Mouse (Mus musculus) kidney, postnatal 25 days (tissue): ENCODE measurements around the gene Tnip2.
A peak's percentile ranks its signal among the peaks of the same experiment; 100 is the strongest.

ENCODE experiments used
- DNase-seq, 2 experiments: peaks; one replicate each; pipeline ENCODE4 v3.0.0; 2021; ENCODE audit warnings: mixed read lengths in 2 of 2

Tnip2 gene

DNA sequence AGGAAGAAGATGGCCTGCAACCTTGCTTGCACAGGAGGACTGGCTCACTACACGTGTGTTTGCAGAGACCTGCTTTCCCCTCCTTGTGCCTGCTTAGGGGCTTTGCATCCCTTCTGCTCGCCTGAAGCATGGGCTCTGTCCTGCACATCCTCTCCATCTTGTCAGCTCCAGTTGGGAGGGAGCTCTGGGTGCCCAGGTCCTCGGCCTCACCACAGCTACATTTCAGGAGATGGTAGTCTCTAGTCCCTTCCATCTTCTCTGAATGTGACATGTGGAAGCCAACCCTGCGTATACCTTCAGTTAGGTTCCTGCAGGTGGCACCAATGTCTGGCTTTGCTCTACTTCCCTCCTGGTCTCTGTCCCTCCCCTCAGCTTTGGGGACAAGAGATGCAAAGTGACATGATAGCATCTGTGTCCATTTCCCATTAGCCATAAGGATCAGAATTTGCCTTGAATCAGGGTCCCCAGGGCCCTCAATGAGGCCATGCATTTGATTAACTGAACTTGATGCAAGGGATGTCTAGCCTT is 10.2 kb upstream of the Tnip2 start:
- peak in 1 of 2 experiments; percentile 23 for DNase-seq

DNA sequence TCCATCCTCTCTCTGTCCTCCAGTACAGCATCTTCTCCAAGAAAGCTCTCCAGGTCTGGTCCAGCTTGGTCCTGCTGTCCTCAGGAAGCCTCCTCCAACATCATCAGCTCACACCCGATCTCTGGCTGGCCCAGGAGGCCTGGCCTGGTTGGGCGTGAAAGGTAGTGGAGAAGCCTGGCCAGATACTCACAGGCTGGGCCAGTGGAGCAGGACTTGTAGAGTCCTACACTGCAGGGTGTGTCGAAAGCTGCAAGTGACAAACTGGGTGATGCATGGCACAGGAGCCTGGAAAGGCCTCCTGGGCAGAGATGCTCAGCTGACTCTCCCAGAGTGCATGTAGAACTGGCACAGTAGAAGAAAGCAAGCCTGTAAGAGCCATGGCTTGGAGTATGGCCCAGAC is 7.5 kb upstream of the Tnip2 start:
- DNase-seq: no peak

DNA sequence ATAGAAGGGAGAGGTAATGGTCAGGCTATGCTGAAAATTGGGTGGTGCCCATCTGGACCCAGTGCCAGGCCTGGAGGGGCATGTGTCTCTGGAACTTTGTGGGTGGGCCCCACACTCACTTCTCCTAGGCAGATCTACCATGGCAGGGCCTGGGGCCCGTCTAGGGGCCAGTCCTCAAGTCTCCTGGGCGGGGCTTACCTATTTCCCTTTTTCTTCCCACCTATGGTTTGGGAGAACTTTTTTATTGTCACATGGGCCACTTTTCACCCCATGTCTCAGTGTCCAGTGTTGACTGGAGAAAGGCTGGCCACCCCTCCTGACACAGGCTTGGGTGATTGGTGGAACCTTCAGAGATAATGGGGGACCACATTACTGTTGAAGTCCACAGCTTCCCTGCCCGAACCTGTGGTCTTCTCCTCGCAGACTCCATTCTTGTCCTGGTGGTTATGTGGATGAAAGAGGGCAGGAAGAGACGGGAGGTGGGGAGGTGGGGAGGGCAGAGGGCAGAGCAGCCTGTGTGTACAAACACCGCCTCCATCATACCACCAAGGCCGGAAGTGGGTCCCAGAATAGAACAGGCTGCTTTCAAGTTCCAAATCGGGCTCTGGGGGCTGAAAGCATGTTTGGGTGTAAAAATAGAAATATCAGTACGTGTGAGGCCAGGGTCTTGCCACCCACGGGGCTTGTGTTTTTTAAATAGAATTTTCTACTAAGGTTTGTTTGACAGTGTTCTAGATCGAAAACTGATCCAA is 6.8 kb upstream of the Tnip2 start:
- DNase-seq: no peak

DNA sequence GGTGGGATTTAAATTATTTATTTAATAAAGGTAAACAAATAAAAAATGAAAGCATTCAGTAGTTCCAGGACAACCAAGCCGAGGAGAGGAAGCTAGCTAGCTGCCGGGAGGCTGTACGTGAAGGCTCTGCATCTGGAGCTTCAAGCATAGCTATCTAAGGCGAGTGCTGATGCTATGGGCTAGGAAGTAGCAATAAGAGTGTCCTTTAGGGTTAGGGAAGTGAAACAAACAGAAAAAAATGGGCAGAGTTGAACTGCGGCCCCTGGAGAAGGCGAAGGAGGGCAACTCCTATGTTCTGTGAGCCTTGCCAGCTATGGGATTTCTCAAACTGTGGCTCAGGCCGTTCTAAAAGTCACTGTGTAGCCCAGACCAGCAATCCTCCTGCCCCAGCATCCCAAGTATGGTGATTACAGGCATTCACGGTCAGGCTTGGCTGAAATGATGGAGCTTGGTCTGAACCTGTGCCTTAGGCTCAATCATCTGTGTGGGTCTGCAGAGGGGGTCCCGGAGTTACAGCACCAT is 5.7 kb upstream of the Tnip2 start:
- DNase-seq: no peak

DNA sequence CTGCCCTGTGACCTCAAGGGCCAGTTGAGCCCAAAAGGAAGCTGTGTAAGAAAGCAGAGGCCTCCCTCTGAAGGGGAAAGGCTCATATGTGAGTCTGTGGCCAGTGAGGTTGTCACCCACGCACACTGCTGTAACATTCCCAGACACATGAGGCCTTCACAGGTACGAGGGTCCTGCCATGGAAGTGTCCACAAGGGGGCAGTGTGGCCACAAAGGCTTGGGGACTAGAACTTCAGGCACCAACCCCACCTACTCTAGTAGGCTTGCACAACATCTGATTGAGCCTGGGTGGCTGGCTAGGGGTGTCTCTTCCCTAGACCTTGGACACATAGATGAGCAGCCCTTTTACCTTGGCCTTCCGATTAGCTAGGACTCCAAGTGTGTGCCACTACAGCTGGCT is 4.1 kb upstream of the Tnip2 start:
- DNase-seq: peak; percentile 85 to 92

DNA sequence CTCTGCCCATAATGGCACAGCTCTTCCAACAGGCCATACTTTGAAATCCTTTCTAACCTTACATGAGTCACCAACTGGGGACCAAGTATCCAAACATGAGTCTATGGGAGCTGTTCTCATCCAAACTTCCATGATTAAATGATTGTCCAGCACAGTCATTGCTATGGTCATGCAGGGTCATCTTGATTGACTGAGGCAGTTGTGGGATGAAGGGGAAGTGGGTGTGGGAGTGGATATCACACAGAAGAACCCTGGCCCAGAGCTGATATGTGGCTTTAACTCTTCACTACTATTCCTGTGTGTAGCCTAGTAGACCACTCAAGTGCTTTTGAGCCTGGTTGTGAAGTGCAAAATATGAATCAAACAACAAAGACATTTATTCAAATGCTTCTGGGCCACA is 1.3 kb upstream of the Tnip2 start:
- no peak for DNase-seq

DNA sequence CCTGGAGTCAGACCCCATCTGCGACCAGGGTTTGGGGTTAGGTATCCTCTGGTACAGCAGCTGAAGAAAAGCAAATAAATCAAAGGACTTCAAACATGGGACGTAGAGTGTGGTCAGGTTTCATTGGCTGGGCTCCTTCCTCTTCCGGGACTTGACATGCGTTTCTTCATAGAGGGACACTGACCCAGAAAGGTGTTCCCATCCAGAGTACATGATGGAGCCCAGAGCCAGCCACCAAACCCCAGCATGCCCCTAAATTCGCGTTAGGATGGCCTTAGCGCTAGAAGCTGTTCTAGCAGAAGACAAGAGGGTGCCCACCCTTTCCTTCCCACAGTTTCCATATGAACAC is 401 bp upstream of the Tnip2 start:
- no peak for DNase-seq

DNA sequence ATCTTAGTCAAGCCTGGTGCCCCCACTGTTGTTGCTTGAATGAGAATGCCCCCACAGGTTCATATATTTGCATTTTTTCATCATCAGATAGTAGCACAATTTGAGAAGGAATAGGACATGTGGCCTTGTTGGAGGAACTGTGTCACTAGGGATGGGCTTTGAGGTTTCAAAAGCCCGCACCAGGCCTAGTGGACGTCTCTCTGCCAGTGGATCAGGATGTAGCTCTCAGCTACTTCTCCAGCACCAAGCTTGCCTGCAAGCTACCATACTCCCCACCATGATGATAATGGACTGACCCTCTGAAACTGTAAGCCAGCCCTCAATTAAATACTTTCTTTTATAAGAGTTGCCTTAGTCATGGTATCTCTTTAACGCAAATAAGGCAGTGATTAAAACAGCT is 1.3 kb downstream of the Tnip2 start:
- no peak for DNase-seq

DNA sequence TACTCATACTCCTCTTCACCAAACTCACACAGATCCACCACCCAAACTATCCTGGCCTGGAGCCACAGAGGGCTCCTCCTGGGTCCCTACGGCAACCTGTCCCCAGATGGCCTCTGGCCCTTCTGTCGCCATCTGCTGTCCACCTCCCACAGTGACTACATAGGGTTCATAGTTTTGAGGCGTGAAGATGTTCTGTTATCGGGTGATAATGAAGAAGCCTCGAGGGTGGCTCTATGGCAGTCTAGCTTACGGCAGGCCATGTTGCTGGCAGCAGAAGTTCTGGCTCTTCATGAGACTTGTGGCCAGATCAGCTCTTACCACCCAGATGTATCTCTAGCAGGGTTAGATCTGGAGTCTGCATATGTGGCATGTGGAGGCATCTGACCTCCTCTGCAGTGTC is 11.0 kb downstream of the Tnip2 start:
- no peak for DNase-seq

DNA sequence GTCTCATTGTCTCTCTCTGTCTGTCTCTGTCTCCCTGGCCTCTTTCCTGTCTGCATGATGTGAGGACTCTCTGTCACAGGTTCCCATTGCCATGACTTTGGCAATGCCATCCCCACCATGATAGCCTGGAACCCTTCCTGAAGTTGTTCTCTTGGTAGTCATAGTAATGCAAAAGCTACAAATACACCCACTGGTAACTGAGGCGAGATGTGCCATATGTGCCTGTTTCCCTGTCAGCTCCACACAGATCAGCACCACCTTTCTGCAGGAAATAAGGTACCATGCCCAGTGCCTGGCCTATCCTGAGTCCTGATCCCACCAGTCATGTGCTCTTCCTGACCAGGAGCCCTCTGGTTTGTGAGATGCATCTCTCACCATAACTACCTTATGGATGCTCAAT is 11.4 kb downstream of the Tnip2 start:
- no peak for DNase-seq

DNA sequence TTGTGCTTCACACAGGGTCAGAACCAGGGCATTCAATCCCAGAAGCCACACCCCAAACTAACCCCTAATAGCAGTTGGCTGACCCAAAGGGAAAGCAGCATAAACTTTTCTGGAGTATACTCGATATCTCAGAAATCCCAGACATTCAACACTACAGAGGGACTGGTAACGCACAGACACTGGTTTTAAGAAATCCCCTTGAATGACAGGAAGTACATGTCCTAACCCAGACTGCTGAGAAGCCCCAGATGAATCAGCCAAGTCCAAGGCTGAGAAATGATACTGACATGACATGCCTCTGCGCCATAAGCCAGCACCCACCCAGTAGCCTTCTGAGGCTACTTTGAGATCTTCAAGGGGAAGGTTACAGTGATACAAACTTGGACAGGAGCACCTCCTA is 12.2 kb downstream of the Tnip2 start:
- no peak for DNase-seq

DNA sequence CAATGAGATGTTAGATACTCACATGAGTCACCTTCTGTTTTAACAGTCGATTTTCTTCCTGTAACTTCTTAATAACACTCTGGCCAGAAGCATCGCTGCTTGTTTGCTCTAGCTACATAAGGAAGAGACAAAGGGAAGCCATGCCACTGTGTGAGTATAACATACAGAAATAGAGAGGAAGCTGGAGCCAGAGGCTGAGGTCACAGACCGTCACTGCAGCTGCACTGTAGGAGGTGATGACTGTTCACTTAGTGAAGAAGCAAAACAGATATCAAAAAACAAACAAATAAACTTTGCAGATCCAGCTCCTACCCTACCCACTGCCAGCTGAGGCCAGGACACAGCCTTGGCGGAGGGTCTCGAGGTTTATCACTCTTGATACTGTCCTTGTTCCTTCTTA is 12.9 kb downstream of the Tnip2 start:
- no peak for DNase-seq

DNA sequence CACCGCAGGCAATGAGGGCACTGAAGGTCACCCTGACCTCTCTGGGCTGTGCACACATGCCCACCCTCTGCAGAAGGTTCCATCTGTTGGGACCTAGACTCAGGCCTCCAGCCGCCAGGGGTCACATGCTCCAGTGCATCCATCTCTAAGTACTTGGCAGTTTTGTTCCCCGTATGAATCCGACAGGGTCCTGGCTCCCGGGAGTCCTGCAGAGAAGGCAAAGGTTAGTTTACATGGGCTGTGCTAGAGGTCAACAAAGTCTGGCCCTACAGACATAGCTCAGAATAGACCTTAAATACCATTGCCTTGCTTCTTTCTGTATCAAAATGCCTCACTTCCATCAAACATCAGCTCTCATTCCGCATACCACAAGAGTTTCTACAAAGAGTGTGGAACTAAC is 17.0 kb downstream of the Tnip2 start:
- no peak for DNase-seq

DNA sequence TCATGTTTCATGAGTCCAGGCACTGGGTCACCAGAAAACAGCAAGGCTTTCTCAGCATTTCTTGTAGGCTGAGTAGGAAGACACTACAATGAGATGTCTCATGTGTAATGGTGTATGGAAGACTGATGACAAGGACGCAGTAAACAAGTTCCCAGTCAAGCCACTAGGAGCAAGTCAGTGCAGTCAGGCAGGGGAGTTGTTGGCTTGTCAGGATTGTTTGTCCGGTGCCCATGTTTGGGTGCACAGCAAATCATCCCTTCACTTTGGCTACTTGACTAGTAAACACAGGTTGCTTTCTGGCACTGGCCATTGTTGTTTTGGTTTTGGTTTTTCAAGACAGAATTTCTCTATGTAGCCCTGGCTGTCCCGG is 24.4 kb downstream of the Tnip2 start:
- DNase-seq: no peak

DNA sequence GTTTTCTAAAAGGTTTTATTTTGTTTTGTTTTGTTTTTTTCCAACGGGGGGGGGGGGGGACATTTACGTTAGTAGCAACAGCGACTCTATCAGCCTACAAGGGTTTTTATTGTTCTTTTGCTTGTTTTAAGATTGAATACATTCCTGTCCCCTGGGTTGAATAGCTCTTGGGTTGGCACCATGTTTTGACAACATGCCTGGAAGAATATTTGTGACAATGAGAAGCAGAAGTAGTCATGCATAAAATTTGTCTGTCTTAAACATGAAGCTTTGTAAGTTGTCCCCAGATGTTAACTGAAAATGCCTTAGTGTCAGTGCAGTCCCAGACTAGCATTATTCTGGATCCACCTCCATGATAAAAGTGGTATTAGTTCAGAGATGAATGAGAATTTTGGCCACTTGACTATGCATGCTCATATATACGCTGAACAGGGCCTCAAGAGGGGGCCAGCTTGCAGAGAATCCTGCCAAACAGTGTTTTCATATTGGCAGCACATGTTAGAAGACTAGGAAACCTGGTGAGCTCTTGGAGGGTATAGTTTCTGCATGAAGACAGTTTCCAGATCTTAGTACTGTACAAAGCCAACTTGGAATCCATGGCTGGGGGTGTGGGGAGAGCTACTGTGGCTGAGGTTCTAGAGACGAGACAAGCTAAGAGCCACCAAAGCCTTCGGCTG is 24.9 kb downstream of the Tnip2 start:
- no peak for DNase-seq

DNA sequence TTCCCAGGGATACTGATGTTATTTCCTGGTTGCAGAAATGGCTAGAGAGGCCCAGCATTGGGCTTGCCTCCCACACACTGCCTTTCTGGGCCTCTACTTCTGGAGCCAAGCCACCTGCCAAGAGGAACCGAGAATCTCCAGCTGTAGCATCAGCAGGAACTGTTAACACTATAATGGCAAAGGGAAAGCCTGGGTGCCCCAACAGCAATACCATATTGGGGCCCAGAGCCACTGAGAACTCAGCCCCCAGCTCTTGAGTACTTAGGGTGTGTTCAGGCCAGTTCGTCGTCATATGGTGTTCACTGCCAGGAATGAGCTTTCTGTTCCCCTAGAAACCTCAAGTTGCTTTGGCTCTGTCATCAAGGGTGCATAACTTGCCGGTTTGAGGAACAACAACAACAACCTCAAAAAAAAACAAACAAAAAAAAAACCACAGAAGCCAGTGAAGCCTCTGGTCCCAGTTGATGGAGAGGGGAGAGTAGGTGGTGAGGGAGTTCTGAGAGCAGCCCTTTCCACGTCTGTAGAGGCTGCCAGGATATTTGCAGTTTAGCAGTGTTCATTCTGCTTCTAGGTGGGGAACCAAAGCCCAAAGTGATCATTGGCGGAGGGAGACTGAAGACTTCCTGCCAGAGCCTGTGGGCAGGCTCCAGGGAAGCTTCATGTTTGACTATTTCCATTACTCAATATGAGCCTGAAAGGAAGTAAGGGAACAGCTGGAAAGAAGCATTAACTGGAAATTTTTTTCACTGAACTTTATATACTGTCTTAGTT is 26.3 kb downstream of the Tnip2 start:
- DNase-seq: no peak

DNA sequence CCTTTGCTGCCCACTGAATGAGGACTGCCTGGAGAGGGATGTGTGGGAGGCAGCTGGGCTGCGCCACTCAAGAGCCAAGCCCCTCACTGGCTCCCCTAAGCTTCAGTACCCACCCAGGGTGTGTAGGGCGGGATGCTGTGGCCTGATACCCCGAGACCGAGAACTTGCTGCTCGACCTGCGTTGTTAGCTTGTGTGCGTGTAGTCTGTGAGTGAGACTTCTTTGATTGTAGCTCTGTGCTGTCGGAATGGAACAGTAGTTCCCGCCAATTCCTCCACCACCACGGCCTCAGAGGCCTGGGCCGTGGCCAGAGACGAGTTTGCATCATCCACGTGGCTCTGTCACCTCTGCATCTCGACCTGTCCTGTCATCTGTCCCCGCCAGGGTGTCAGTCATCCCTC is 28.1 kb downstream of the Tnip2 start:
- DNase-seq: no peak

DNA sequence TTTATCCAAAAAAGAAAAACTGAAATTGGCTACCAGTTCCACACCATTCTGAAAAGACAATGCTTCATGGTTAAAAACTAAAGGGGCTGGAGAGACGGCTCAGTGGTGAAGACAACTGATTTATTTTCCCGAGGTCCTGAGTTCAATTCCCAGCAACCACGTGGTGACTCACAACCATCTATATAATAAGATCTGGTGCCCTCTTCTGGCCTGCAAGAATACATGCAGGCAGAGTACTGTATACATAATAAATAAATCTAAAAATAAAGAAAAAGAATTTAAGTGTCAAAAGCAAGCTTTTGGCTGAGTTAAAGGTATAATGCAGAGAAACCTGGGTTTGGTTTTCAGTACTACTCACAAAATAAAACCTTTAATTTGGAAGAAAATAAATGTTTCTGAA is 32.9 kb downstream of the Tnip2 start:
- no peak for DNase-seq

DNA sequence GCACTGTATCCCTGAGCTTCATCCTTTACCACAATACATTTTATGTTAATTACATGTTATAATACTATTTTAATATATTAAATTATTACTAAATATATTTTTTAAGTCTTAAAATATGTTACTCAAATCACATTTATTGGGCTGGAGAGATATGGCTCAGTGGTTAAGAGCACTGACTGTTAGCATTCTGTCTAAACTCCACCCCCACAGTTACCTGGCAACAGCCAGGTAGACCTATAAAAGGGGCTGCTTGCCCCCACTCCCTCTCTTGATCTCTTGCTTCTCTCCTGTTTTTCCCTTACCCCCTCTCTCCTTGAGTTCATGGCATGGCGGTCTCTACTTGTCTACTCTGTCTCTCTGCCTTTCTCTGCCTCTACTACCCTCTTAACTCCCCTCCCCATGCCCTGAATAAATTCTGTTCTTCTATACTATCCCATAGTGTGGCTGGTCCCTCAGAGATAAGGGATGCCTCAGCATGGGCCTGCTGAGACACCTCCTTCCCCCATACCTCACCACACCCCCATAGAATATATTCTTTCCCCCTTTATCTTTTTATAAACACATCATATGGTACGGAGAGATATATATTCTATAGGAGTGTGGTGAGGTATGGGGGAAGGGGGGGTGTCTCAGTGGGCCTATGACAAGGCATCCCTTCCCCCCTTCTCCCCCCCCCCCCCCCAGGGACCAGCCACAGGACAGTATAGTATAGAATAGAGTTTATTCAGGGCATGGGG is 45.6 kb downstream of the Tnip2 start:
- DNase-seq: no peak

DNA sequence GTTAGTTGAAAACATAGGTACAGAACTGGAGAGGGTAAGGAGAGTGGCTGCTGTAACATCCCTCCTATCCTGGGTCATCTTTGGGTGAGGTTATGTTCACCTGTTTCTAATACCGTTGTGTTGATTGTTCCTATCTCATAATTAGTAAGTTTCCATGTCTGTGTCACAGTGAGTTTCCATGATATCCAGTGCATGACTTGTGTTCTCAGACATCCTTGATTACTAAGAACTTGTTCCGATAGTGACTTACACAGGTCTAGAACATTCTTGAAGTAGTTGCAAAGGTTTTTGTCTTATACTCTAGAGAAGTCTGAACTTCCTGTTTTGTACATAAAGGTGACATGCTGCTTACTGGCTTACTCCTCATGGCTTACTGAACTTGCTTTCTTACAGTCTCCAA is 47.1 kb downstream of the Tnip2 start:
- DNase-seq: no peak

DNA sequence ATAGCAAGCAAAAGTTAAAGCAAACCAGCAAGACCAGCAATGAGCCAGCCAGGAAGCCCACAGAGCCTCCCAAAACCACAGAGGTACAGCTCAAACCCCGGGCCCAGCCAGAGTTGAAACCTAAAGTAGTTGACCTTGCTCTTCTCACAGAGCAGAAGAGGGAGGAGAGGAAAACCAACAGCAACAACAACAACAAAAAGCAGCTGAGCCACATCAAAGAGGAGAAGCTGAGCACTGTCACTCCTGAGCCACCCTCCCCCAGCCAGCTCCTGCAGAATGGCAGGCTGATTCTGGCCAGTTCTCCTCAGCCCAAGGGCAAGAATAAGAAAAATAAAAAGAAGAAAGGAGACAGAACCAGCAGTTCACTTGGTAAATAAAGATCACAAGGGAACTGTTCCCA is 47.7 kb downstream of the Tnip2 start:
- no peak for DNase-seq

DNA sequence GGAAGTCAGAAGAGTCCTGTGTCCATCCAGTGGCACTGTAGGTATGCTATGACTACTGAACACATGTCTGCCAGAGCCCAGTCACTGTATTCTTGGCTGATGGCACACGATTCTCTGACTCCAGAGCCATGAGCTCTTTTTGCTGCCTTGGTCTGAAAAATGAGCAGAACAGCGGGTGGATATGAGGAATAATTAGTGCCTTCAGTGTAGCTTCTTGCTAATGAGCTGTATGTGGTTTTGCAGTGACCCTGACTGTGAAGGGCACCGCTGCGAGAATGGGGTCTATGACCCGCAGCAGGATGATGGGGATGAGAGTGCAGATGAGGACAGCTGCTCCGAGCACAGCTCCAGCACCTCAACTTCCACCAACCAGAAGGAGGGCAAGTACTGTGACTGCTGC is 52.0 kb downstream of the Tnip2 start:
- no peak for DNase-seq

DNA sequence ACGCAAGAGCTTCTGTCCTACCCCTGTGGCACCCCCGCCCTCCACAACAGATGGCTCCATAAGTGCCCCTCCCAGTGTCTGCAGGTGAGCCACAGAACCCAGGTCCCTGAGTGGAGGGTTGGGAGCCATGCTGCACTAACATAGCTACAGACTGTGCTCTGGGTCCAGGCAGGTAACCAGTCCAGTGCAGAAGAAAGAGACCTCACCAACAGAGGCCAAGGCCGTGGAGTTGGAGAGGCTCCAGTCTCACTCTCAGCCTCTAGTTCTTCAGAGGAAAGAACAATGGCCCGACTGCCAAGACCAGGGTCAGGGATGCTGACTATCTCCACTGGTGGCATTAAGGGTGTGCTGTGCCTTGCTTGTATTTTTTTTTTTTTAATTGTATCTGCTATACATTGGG is 52.5 kb downstream of the Tnip2 start:
- DNase-seq: no peak
